Mouse (Mus musculus): ENCODE data around the gene Dlst. TPM values are rescaled to one million over a fixed set of nuclear protein-coding genes. Genes with fewer than 3 reads are reported as not detected.
"Not testable (repeated sequence)": the region's sequence is repeated elsewhere in the genome, so short reads cannot be mapped to it uniquely, and the experiment has no call there.

The Dlst gene
- polyA plus RNA-seq, 1 experiment, result not detected

- 76% methylated on average over 6 of the region's 6 CpGs for WGBS
- H3K4me1 ChIP-seq (ENCODE audit: control insufficient read depth, insufficient read depth, low read length), result peaks cover 3% of the 10 kb centered on the region
- no peak overlapping the region for H3K4me3 ChIP-seq (ENCODE audit: insufficient read depth, low read depth, low read length)
- no peak overlapping the region for H3K27ac ChIP-seq (ENCODE audit: insufficient read depth, low read depth, low read length)
- TF ChIP-seq CTCF (IDR thresholded peaks at IDR 0.05; ENCODE audit: insufficient read depth, low read depth, low read length) (no peak), POLR2A (IDR thresholded peaks at IDR 0.05; ENCODE audit: insufficient read depth, low read depth, low read length) (no peak)
Measured at GRCm38 (mm10) chr12:85141096-85141495, 30.5 kb downstream of the Dlst start.

- WGBS, result 24% methylated on average over 4 of the region's 4 CpGs
- no peak overlapping the region for H3K4me3 ChIP-seq (ENCODE audit: insufficient read depth, low read depth, low read length)
- H3K27ac ChIP-seq (ENCODE audit: insufficient read depth, low read depth, low read length), result no peak overlapping the region
- TF ChIP-seq CTCF (IDR thresholded peaks at IDR 0.05; ENCODE audit: insufficient read depth, low read depth, low read length), result peak; percentile 69
- TF ChIP-seq POLR2A (IDR thresholded peaks at IDR 0.05; ENCODE audit: insufficient read depth, low read depth, low read length), result no peak
- H3K4me1 ChIP-seq (ENCODE audit: control insufficient read depth, insufficient read depth, low read length), result peaks cover 3% of the 10 kb centered on the region; the same call in 1 of the 2 replicates
Measured at GRCm38 (mm10) chr12:85142803-85143202, 32.2 kb downstream of the Dlst start.

- not testable (repeated sequence) for H3K4me3 ChIP-seq (ENCODE audit: insufficient read depth, low read depth, low read length); H3K27ac ChIP-seq (ENCODE audit: insufficient read depth, low read depth, low read length); H3K4me1 ChIP-seq (ENCODE audit: control insufficient read depth, insufficient read depth, low read length)
- WGBS, result 46% methylated on average over 2 of the region's 2 CpGs
Measured at GRCm38 (mm10) chr12:85144276-85144675, 33.6 kb downstream of the Dlst start.

GRCm38 (mm10) chr12:85144821-85145220 is 34.2 kb downstream of the Dlst start:
- H3K27ac ChIP-seq (ENCODE audit: insufficient read depth, low read depth, low read length), result no peak overlapping the region
- peaks cover 10% of the 10 kb centered on the region for H3K4me1 ChIP-seq (ENCODE audit: control insufficient read depth, insufficient read depth, low read length)
- 98% methylated on average over 4 of the region's 4 CpGs for WGBS
- no peak overlapping the region for H3K4me3 ChIP-seq (ENCODE audit: insufficient read depth, low read depth, low read length)
- TF ChIP-seq CTCF (IDR thresholded peaks at IDR 0.05; ENCODE audit: insufficient read depth, low read depth, low read length) (no peak), POLR2A (IDR thresholded peaks at IDR 0.05; ENCODE audit: insufficient read depth, low read depth, low read length) (no peak)

- 61% methylated on average over 9 of the region's 9 CpGs for WGBS
- H3K4me3 ChIP-seq (ENCODE audit: insufficient read depth, low read depth, low read length), result no peak overlapping the region
- no peak overlapping the region for H3K27ac ChIP-seq (ENCODE audit: insufficient read depth, low read depth, low read length)
- peaks cover 16% of the 10 kb centered on the region for H3K4me1 ChIP-seq (ENCODE audit: control insufficient read depth, insufficient read depth, low read length)
- TF ChIP-seq CTCF (IDR thresholded peaks at IDR 0.05; ENCODE audit: insufficient read depth, low read depth, low read length), result no peak
- TF ChIP-seq POLR2A (IDR thresholded peaks at IDR 0.05; ENCODE audit: insufficient read depth, low read depth, low read length), result no peak
Measured at GRCm38 (mm10) chr12:85145630-85146029, 35.0 kb downstream of the Dlst start.

GRCm38 (mm10) chr12:85146355-85146754 is 35.7 kb downstream of the Dlst start:
- TF ChIP-seq POLR2A (IDR thresholded peaks at IDR 0.05; ENCODE audit: insufficient read depth, low read depth, low read length) (no peak), CTCF (IDR thresholded peaks at IDR 0.05; ENCODE audit: insufficient read depth, low read depth, low read length) (no peak)

GRCm38 (mm10) chr12:85146881-85147280 is 36.2 kb downstream of the Dlst start:
- Histone ChIP-seq H3K4me3 (ENCODE audit: insufficient read depth, low read depth, low read length) (no peak overlapping the region), H3K27ac (ENCODE audit: insufficient read depth, low read depth, low read length) (no peak overlapping the region), H3K4me1 (ENCODE audit: control insufficient read depth, insufficient read depth, low read length) (peaks cover 23% of the 10 kb centered on the region)
- WGBS, result 76% methylated on average over 9 of the region's 9 CpGs
- no peak for TF ChIP-seq CTCF (IDR thresholded peaks at IDR 0.05; ENCODE audit: insufficient read depth, low read depth, low read length)
- TF ChIP-seq POLR2A (IDR thresholded peaks at IDR 0.05; ENCODE audit: insufficient read depth, low read depth, low read length), result no peak

More at GRCm38 (mm10) chr12:85146355-85146754, 35.7 kb downstream of the Dlst start:
- Histone ChIP-seq H3K27ac (ENCODE audit: insufficient read depth, low read depth, low read length) (no peak overlapping the region), H3K4me1 (ENCODE audit: control insufficient read depth, insufficient read depth, low read length) (peaks cover 19% of the 10 kb centered on the region), H3K4me3 (ENCODE audit: insufficient read depth, low read depth, low read length) (no peak overlapping the region)
- 45% methylated on average over 10 of the region's 11 CpGs for WGBS

GRCm38 (mm10) chr12:85150321-85151001 is 39.8 kb downstream of the Dlst start:
- TF ChIP-seq POLR2A (IDR thresholded peaks at IDR 0.05; ENCODE audit: insufficient read depth, low read depth, low read length), result no peak
- no peak for TF ChIP-seq CTCF (IDR thresholded peaks at IDR 0.05; ENCODE audit: insufficient read depth, low read depth, low read length)
- Histone ChIP-seq H3K27ac (ENCODE audit: insufficient read depth, low read depth, low read length) (peak overlapping the region; percentile 55), H3K4me3 (ENCODE audit: insufficient read depth, low read depth, low read length) (peak overlapping the region; percentile 71), H3K4me1 (ENCODE audit: control insufficient read depth, insufficient read depth, low read length) (peaks cover 23% of the 10 kb centered on the region)
- 13% methylated on average over 20 of the region's 20 CpGs for WGBS

- 15% methylated on average over 28 of the region's 28 CpGs for WGBS
- Histone ChIP-seq H3K4me3 (ENCODE audit: insufficient read depth, low read depth, low read length) (peak within 1 kb of the TSS; percentile 71), H3K4me1 (ENCODE audit: control insufficient read depth, insufficient read depth, low read length) (peaks cover 25% of the 10 kb centered on the region), H3K27ac (ENCODE audit: insufficient read depth, low read depth, low read length) (peak within 1 kb of the TSS; percentile 55)
- peak; percentile 54 for TF ChIP-seq POLR2A (IDR thresholded peaks at IDR 0.05; ENCODE audit: insufficient read depth, low read depth, low read length)
- TF ChIP-seq CTCF (IDR thresholded peaks at IDR 0.05; ENCODE audit: insufficient read depth, low read depth, low read length), result no peak
Measured at GRCm38 (mm10) chr12:85151002-85151774, 40.6 kb downstream of the Dlst start, which contains the start of gene Rps6kl1. Rps6kl1 (minus strand) TSS chr12:85151264.

Measured in olfactory bulb, adult 2 months (tissue).